ENCODE assay signal across 13 mouse cellular contexts in the genomic region with DNA sequence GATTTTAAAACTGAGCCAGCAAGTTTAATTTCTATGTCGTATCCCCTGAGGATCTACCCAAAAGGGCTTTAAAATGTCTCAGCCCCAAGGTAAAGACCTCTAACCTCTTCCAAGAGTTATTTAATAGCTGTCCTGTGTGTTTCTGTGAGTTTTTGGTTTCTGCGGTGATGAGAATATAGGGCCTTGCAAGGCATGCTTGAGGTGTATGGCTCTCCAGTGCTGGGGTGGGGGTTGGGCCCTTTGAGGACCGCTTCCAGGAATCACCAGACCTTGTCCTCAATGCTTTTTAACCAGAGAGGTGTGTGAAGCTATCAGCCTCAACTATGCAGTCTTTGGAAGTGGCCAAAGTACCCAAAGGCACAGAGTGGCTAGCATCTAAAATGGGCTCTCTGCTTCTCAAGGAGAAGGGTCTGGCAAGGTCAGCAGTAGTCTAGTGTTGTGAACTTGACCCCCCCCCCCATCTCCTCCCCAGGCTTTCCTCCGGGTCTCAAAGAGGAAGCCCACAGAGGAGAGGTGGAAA. TPM values are rescaled to one million over a fixed set of nuclear protein-coding genes. Genes with fewer than 3 reads are reported as not detected.
A peak's percentile ranks its signal among the peaks of the same experiment; 100 is the strongest.
DNase-seq lines count a peak whose midpoint lies in the region; ATAC-seq and TF ChIP-seq lines count a peak whose summit lies in the region.
"Had no signal": no experiment of that assay in that cellular context is flagged by ENCODE, and none has a peak within 500 bp of the region (broad histone marks: within the 10 kb centered on the region; RNA-seq: fewer than 3 reads in every experiment).

No protein-coding gene starts in this region.

- peak overlapping the region; percentile 96 for H3K27ac ChIP-seq in midbrain, embryonic 10.5 days (replicated peaks)
- H3K27ac ChIP-seq in midbrain, postnatal 0 days (ENCODE audit: low read depth, low read length): no peak overlapping the region
- peak overlapping the region; percentile 89 for H3K27ac ChIP-seq in forebrain, embryonic 15.5 days (replicated peaks)
- no peak overlapping the region for H3K27ac ChIP-seq in limb, embryonic 10.5 days
- no peak overlapping the region for H3K27ac ChIP-seq in liver, embryonic 11.5 days (ENCODE audit: low read depth, low read length)
- H3K27ac ChIP-seq: liver, embryonic 15.5 days had no signal

- H3K4me1 ChIP-seq in midbrain, embryonic 10.5 days: peaks cover 96% of the 10 kb centered on the region
- peaks cover 5% of the 10 kb centered on the region; the same call in 1 of the 2 replicates for H3K4me1 ChIP-seq in midbrain, postnatal 0 days (ENCODE audit: insufficient read depth, low read length)
- peaks cover 85% of the 10 kb centered on the region for H3K4me1 ChIP-seq in forebrain, embryonic 15.5 days
- peaks cover 19% of the 10 kb centered on the region for H3K4me1 ChIP-seq in limb, embryonic 10.5 days
- no peaks in the 10 kb centered on the region for H3K4me1 ChIP-seq in liver, embryonic 11.5 days (replicated peaks; ENCODE audit: control insufficient read depth, insufficient read depth, low read length)
- H3K4me1 ChIP-seq: heart, embryonic 12.5 days; liver, embryonic 15.5 days had no signal

- no peak overlapping the region for H3K9ac ChIP-seq in midbrain, postnatal 0 days (replicated peaks; ENCODE audit: low read length, poor library complexity, severe bottlenecking)
- peak overlapping the region; percentile 65 for H3K9ac ChIP-seq in forebrain, embryonic 15.5 days (replicated peaks)
- no peak overlapping the region for H3K9ac ChIP-seq in liver, embryonic 11.5 days (ENCODE audit: low read depth, low read length)
- H3K9ac ChIP-seq: heart, embryonic 12.5 days; liver, embryonic 15.5 days had no signal

- no peak for ATAC-seq in midbrain, postnatal 0 days (ENCODE audit: low FRiP score)
- ATAC-seq in forebrain, embryonic 15.5 days (replicated peaks): no peak
- ATAC-seq in liver, embryonic 11.5 days (replicated peaks; ENCODE audit: low FRiP score): no peak

- peaks cover 93% of the 10 kb centered on the region for H3K27me3 ChIP-seq in midbrain, embryonic 10.5 days (ENCODE audit: low read depth, poor library complexity, severe bottlenecking)
- H3K27me3 ChIP-seq in midbrain, postnatal 0 days (ENCODE audit: insufficient read depth, low read length): no peaks in the 10 kb centered on the region
- no peaks in the 10 kb centered on the region for H3K27me3 ChIP-seq in forebrain, embryonic 15.5 days
- H3K27me3 ChIP-seq in limb, embryonic 10.5 days (ENCODE audit: low read depth, poor library complexity, severe bottlenecking): peaks cover 100% of the 10 kb centered on the region
- peaks cover 98% of the 10 kb centered on the region for H3K27me3 ChIP-seq in liver, embryonic 11.5 days (replicated peaks; ENCODE audit: control insufficient read depth, insufficient read depth, low read length)

- peak; percentile 25 for DNase-seq in midbrain, embryonic 10.5 days (ENCODE audit: low spot score)
- no peak for DNase-seq in midbrain, postnatal 0 days (ENCODE audit: low spot score)
- DNase-seq in limb, embryonic 10.5 days (ENCODE audit: low spot score): peak; percentile 33
- no peak for DNase-seq in ovary, postnatal 36 days (ENCODE audit: low spot score)
- DNase-seq in left cerebral cortex, adult 8-10 months (ENCODE audit: low spot score in 2 of 2): no peak
- no peak for DNase-seq in liver, embryonic 11.5 days (ENCODE audit: low spot score)
- DNase-seq: cerebellum, postnatal 25 days; gastrocnemius, postnatal 14 days; lung, postnatal 4 days had no signal

- no peaks in the 10 kb centered on the region for H3K9me3 ChIP-seq in midbrain, embryonic 10.5 days (replicated peaks)
- H3K9me3 ChIP-seq in midbrain, postnatal 0 days (ENCODE audit: low read length): no peaks in the 10 kb centered on the region
- H3K9me3 ChIP-seq in forebrain, embryonic 15.5 days: no peaks in the 10 kb centered on the region
- H3K9me3 ChIP-seq in limb, embryonic 10.5 days (replicated peaks): no peaks in the 10 kb centered on the region
- H3K9me3 ChIP-seq in liver, embryonic 11.5 days (ENCODE audit: control insufficient read depth, low read length): no peaks in the 10 kb centered on the region
- H3K9me3 ChIP-seq: heart, embryonic 12.5 days; liver, embryonic 15.5 days had no signal

- TF ChIP-seq CTCF in midbrain, postnatal 0 days (IDR thresholded peaks at IDR 0.05): no peak

- peak overlapping the region; percentile 99 for H3K4me3 ChIP-seq in midbrain, embryonic 10.5 days
- no peak overlapping the region for H3K4me3 ChIP-seq in midbrain, postnatal 0 days (ENCODE audit: low read depth, low read length)
- H3K4me3 ChIP-seq in forebrain, embryonic 15.5 days: peak overlapping the region; percentile 56
- no peak overlapping the region for H3K4me3 ChIP-seq in limb, embryonic 10.5 days
- H3K4me3 ChIP-seq in liver, embryonic 11.5 days (ENCODE audit: low read depth, low read length): no peak overlapping the region
- H3K4me3 ChIP-seq: heart, embryonic 12.5 days; liver, embryonic 15.5 days had no signal

- no peak overlapping the region for H3K4me2 ChIP-seq in midbrain, postnatal 0 days (ENCODE audit: low read depth, low read length, poor library complexity, severe bottlenecking)
- H3K4me2 ChIP-seq in forebrain, embryonic 15.5 days (replicated peaks): peak overlapping the region; percentile 60
- H3K4me2 ChIP-seq in liver, embryonic 11.5 days: no peak overlapping the region
- H3K4me2 ChIP-seq: heart, embryonic 12.5 days; liver, embryonic 15.5 days had no signal

- 3% methylated on average over 4 of the region's 4 CpGs for WGBS in midbrain, embryonic 10.5 days
- WGBS in midbrain, postnatal 0 days: 25% methylated on average over 4 of the region's 4 CpGs
- 10% methylated on average over 4 of the region's 4 CpGs for WGBS in forebrain, embryonic 15.5 days
- WGBS in limb, embryonic 10.5 days: 3% methylated on average over 4 of the region's 4 CpGs
- 2% methylated on average over 4 of the region's 4 CpGs for WGBS in liver, embryonic 11.5 days

- peaks cover 38% of the 10 kb centered on the region for H3K36me3 ChIP-seq in midbrain, embryonic 10.5 days
- H3K36me3 ChIP-seq in midbrain, postnatal 0 days (ENCODE audit: insufficient read depth, low read length): no peaks in the 10 kb centered on the region
- H3K36me3 ChIP-seq in forebrain, embryonic 15.5 days: no peaks in the 10 kb centered on the region
- no peaks in the 10 kb centered on the region for H3K36me3 ChIP-seq in limb, embryonic 10.5 days
- H3K36me3 ChIP-seq in liver, embryonic 11.5 days (ENCODE audit: control insufficient read depth, insufficient read depth, low read length): no peaks in the 10 kb centered on the region
- H3K36me3 ChIP-seq: heart, embryonic 12.5 days; liver, embryonic 15.5 days had no signal

RNA-seq across cellular contexts. Expression of gene Pou3f3, which starts 12.1 kb away (rescaled TPM):
- polyA plus RNA-seq in midbrain, embryonic 10.5 days (2016; fragmentation: Nextera tagmentation; extraction: Ambion mirVana): 18.2 and 22.2 TPM in 2 replicates
- total RNA-seq in midbrain, postnatal 0 days (2014; rRNA removed): 45.2 and 48.4 TPM in 2 replicates
- polyA plus RNA-seq in midbrain, postnatal 0 days (2015; fragmentation: Nextera tagmentation; extraction: Ambion mirVana): 11.5 and 12.0 TPM in 2 replicates
- polyA plus RNA-seq in forebrain, embryonic 15.5 days (2015; fragmentation: Nextera tagmentation; extraction: Ambion mirVana): 49.1 and 52.0 TPM in 2 replicates
- 0.11 TPM in 1 of 2 replicates, not detected in the other for polyA plus RNA-seq in limb, embryonic 10.5 days (2016; fragmentation: Nextera tagmentation; extraction: Ambion mirVana)
- total RNA-seq in left cerebral cortex, adult 8-10 months (2022): 10 to 100 TPM; 47.4 to 53.3 (median 51.4) TPM
- 0.08 and 0.11 TPM in 2 replicates for polyA plus RNA-seq in liver, embryonic 11.5 days (2014; fragmentation: Nextera tagmentation; extraction: Ambion mirVana)
- total RNA-seq: gastrocnemius, postnatal 14 days had no signal
- polyA plus RNA-seq: spleen, adult 2 months had no signal

Comparison
In these comparisons a context has a peak if more than half of its experiments do, and no peak if none do; other contexts are left out.
1. DNase-seq: peak in midbrain, embryonic 10.5 days (single experiment) and limb, embryonic 10.5 days (single experiment); none in midbrain, postnatal 0 days (single experiment), ovary, postnatal 36 days (single experiment), left cerebral cortex, adult 8-10 months (0 of 2) and liver, embryonic 11.5 days (single experiment).
2. H3K27ac ChIP-seq: peak in midbrain, embryonic 10.5 days (single experiment) and forebrain, embryonic 15.5 days (single experiment); none in midbrain, postnatal 0 days (single experiment), limb, embryonic 10.5 days (single experiment) and liver, embryonic 11.5 days (single experiment).
3. H3K4me3 ChIP-seq: peak in midbrain, embryonic 10.5 days (single experiment) and forebrain, embryonic 15.5 days (single experiment); none in midbrain, postnatal 0 days (single experiment), limb, embryonic 10.5 days (single experiment) and liver, embryonic 11.5 days (single experiment).
4. RNA of gene Pou3f3, which starts 12.1 kb away (polyA plus RNA-seq): 49.1 to 52.0 TPM in forebrain, embryonic 15.5 days, 18.2 to 22.2 TPM in midbrain, embryonic 10.5 days and 11.5 to 12.0 TPM in midbrain, postnatal 0 days; 0.08 to 0.11 TPM in liver, embryonic 11.5 days and 0.11 TPM in limb, embryonic 10.5 days; every median in the first group is over 10 times any median in the second.